Mouse (Mus musculus) MEL (cell line): ENCODE measurements around the gene Trim26.

ENCODE experiments used
- BHLHE40 ChIP-seq: IDR thresholded peaks from 2 replicates; pipeline ENCODE4 v1.6.1; 2012; ENCODE audit warnings: low read depth, mild to moderate bottlenecking, inconsistent platforms, low read length, improper control_type of control experiment, borderline replicate concordance
- CHD1 ChIP-seq: IDR thresholded peaks from 2 replicates; pipeline ENCODE4 v1.6.1; 2012; ENCODE audit warnings: low read depth, mild to moderate bottlenecking, inconsistent platforms, low read length, improper control_type of control experiment
- CTCF ChIP-seq, 3 experiments: IDR thresholded peaks in 2 of 3; conservative IDR thresholded peaks in 1 of 3; 2 replicates each; pipeline ENCODE4 v1.5.1; 2011 to 2012; ENCODE audit warnings: low read length in 3 of 3, low read depth in 2 of 3, mild to moderate bottlenecking in 2 of 3, improper control_type of control experiment in 1 of 3, inconsistent platforms in 1 of 3, mixed read lengths in 1 of 3, moderate library complexity in 1 of 3; ENCODE audit not compliant: control insufficient read depth in 1 of 3, insufficient read depth in 1 of 3, poor library complexity in 1 of 3, severe bottlenecking in 1 of 3
- ELF1 ChIP-seq: IDR thresholded peaks from 2 replicates; pipeline ENCODE4 v1.6.1; 2014; ENCODE audit warnings: low read depth, mild to moderate bottlenecking, inconsistent platforms, low read length, improper control_type of control experiment, moderate library complexity
- POLR2AphosphoS2 ChIP-seq: IDR thresholded peaks from 2 replicates; pipeline ENCODE4 v1.6.1; 2011; ENCODE audit warnings: low read length, improper control_type of control experiment
- SIN3A ChIP-seq: IDR thresholded peaks from 2 replicates; pipeline ENCODE4 v1.6.1; 2012; ENCODE audit warnings: low read length, improper control_type of control experiment, inconsistent platforms
- TAL1 ChIP-seq: IDR thresholded peaks from 2 replicates; pipeline ENCODE4 v1.6.1; 2012; ENCODE audit warnings: mild to moderate bottlenecking, inconsistent platforms, low read length, moderate library complexity, mixed read lengths
- TCF12 ChIP-seq: IDR thresholded peaks from 2 replicates; pipeline ENCODE4 v1.6.1; 2014; ENCODE audit warnings: low read depth, mild to moderate bottlenecking, inconsistent platforms, low read length, improper control_type of control experiment, moderate library complexity
- USF1 ChIP-seq: IDR thresholded peaks from 2 replicates; pipeline ENCODE4 v1.6.1; 2014; ENCODE audit warnings: low read depth, mild to moderate bottlenecking, inconsistent platforms, low read length, improper control_type of control experiment, moderate library complexity
- USF2 ChIP-seq, 2 experiments: IDR thresholded peaks; 2 replicates each; pipeline ENCODE4 v1.6.1; 2011 to 2012; ENCODE audit warnings: improper control_type of control experiment in 2 of 2, low read length in 2 of 2, borderline replicate concordance in 1 of 2, inconsistent platforms in 1 of 2, low read depth in 1 of 2, mild to moderate bottlenecking in 1 of 2; ENCODE audit not compliant: insufficient read depth in 1 of 2

GRCm38 (mm10) chr17:36835591-36836426, 1.1 kb upstream of the Trim26 start:
- TF ChIP-seq CTCF (IDR thresholded peaks at IDR 0.05 in 2 of 3, conservative IDR thresholded peaks at IDR 0.05 in 1 of 3; ENCODE audit: control insufficient read depth in 1 of 3, insufficient read depth in 1 of 3, low read depth in 2 of 3, low read length in 3 of 3, poor library complexity in 1 of 3, severe bottlenecking in 1 of 3) (no peak), TCF12 (no peak), USF2 (IDR thresholded peaks at IDR 0.05; ENCODE audit: borderline replicate concordance in 1 of 2, insufficient read depth in 1 of 2, low read depth in 1 of 2, low read length in 2 of 2) (no peak), POLR2AphosphoS2 (no peak), BHLHE40 (no peak), SIN3A (no peak), USF1 (no peak), ELF1 (no peak), TAL1 (no peak), CHD1 (no peak)
